Mouse (Mus musculus) heart, embryonic 16.5 days (tissue): ENCODE data around the gene Hist1h3g. TPM values are rescaled to one million over a fixed set of nuclear protein-coding genes. Genes with fewer than 3 reads are reported as not detected.

Experiments
- ATAC-seq: fragments of 200-750 bp; cut with Nextera tagmentation; replicated peaks from 2 replicates; pipeline ENCODE4 v1.8.0; 2017; ENCODE audit warnings: moderate number of reproducible peaks; ENCODE audit not compliant: insufficient read depth, low FRiP score; ENCODE audit errors: extremely low read depth
- H3K27ac ChIP-seq: fragments of 300-500 bp; sonication (generic); 2 replicates; pipeline ENCODE4 v1.5.1; 2014; ENCODE audit warnings: mild to moderate bottlenecking, low read length, control low read depth, moderate library complexity
- H3K27me3 ChIP-seq: fragments of 300-500 bp; sonication (generic); 2 replicates; pipeline ENCODE4 v1.6.1; 2014; ENCODE audit warnings: low read length, mixed read lengths; ENCODE audit not compliant: control insufficient read depth, insufficient read depth
- H3K36me3 ChIP-seq: fragments of 300-500 bp; sonication (generic); 2 replicates; pipeline ENCODE4 v1.6.1; 2014; ENCODE audit not compliant: control insufficient read depth, insufficient read depth
- H3K4me1 ChIP-seq: fragments of 300-500 bp; sonication (generic); 2 replicates; pipeline ENCODE4 v1.6.1; 2014; ENCODE audit warnings: low read length, mixed read lengths; ENCODE audit not compliant: control insufficient read depth, insufficient read depth
- H3K4me2 ChIP-seq: fragments of 300-500 bp; sonication (generic); 2 replicates; pipeline ENCODE4 v1.6.1; 2014; ENCODE audit warnings: low read depth, mild to moderate bottlenecking, control low read depth, low read length
- H3K4me3 ChIP-seq: fragments of 300-500 bp; sonication (generic); 2 replicates; pipeline ENCODE4 v1.5.1; 2014; ENCODE audit warnings: mild to moderate bottlenecking, control low read depth, low read length
- H3K9ac ChIP-seq: fragments of 300-500 bp; sonication (generic); 2 replicates; pipeline ENCODE4 v1.6.1; 2014; ENCODE audit warnings: low read length, control low read depth
- H3K9me3 ChIP-seq: fragments of 300-500 bp; sonication (generic); replicated peaks from 2 replicates; pipeline ENCODE4 v1.6.1; 2016; ENCODE audit warnings: low read length; ENCODE audit not compliant: control insufficient read depth
- WGBS: fragments of 180-500 bp; shearing (Covaris S2); extraction: QIAGEN DNeasy Blood & Tissue Kit; methylation state at CpG from one replicate; pipeline ENCODE4 v1.1.7; 2014; 5-methylcytosine and 5-hydroxymethylcytosine counted together
- polyA plus RNA-seq: library from polyadenylated mRNA; unstranded; fragments of >200 nt; fragmentation: Nextera tagmentation; extraction: Ambion mirVana; gene quantifications from 2 replicates; pipeline ENCODE4 v1.2.1, GENCODE M21; 2015

Hist1h3g gene
- polyA plus RNA-seq, 1 experiment from 2014 or later: 2.2 TPM

DNA sequence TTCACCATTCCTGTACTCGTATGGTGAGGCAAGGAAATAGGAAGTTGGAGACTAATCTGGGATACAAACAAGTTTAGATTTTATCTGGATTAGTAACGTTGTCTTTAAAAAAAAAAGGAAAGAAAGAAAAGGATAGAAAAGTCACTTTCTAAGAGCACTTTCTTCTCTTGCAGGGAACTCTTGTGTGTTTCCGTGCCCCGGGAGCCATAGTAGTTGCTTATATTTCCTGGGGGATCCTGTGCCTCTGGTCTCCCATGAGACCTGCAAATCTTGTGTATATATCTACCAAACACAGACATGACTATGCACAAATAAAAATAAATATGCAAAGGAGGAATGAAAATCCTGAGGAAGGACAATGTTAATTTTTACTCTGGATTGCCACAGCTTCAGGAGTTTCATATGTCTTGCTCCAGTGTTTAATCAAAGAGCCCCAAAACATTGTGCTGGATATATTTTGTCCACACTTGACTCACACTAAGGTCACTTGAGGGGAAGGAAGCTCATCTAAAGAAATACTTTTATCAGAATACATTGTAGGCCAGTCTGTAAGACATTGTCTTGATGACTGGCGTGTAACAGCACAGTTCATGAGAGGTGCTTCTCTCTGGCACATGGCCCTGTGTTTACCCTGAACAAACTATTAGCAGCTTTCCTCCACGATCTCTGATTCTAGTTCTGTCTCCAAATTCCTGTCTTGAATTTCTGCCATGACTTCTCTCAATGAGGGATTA is 41.9 kb downstream of the Hist1h3g start:
- ATAC-seq: no peak
- Histone ChIP-seq H3K4me1 (peaks cover 27% of the 10 kb centered on the region), H3K36me3 (no peaks in the 10 kb centered on the region), H3K4me3 (peak overlapping the region; percentile 52), H3K27me3 (no peaks in the 10 kb centered on the region), H3K9me3 (no peaks in the 10 kb centered on the region), H3K27ac (peak overlapping the region; percentile 66), H3K9ac (peak overlapping the region; percentile 72; the same call in 1 of the 2 replicates), H3K4me2 (peak overlapping the region; percentile 62)
- 56% methylated on average over 6 of the region's 6 CpGs for WGBS

DNA sequence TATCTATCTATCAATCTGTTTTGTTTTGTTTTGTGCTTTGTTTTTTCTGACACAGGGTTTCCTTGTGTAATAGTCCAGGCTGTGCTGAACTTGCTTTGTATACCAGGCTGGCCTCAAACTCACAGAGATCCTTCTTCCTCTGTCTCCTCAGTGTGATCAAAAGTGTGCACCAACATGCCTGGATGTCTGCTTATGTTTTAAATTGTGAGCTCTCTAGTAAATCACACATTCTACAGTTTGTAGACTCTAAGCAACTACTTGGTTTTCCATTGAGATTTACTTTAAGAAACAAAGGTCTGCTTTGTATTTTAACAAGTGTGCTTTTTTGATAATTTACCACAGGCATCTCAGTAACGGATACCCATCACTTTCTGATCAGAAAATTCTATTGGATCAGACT is 42.6 kb downstream of the Hist1h3g start:
- no peak for ATAC-seq
- 95% methylated on average over 1 of the region's 1 CpGs for WGBS
- no peak overlapping the region for H3K27ac ChIP-seq
- H3K9me3 ChIP-seq: no peaks in the 10 kb centered on the region
- no peaks in the 10 kb centered on the region for H3K36me3 ChIP-seq
- no peak overlapping the region for H3K9ac ChIP-seq
- H3K27me3 ChIP-seq: no peaks in the 10 kb centered on the region
- no peak overlapping the region for H3K4me2 ChIP-seq
- H3K4me3 ChIP-seq: no peak overlapping the region
- H3K4me1 ChIP-seq: peaks cover 24% of the 10 kb centered on the region

DNA sequence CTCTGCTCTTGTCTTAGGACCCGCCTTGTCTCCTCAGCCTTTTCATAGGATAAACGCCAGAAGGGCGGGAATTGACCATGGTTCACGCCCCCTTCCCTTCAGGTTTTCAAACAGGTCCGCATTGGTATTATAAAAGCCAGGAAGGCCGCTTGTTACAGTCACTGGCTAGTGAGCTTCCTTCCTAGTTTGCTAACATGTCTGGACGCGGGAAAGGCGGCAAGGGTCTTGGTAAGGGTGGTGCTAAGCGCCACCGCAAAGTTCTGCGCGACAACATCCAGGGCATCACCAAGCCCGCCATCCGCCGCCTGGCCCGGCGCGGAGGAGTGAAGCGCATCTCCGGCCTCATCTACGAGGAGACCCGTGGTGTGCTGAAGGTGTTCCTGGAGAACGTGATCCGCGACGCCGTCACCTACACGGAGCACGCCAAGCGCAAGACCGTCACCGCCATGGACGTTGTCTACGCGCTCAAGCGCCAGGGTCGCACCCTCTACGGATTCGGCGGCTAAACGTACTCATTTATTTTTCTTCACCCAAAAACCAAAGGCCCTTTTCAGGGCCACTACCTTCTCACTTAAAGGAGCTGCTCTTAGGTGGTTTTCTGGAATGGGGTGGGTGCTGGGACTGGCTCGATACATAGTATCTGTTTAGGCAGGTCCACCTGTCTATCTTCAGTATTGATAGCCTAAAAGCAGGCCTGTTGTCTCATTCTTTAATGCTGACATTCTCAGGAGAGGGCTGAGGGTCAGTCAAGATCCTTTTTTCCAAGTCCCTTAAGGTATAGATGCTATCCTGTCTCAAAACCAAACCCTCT is 46.4 kb downstream of the Hist1h3g start, which contains the start of gene Hist1h4d:
Gene Hist1h4d, plus strand, starts transcription at position 191 of the 811 bp plus-strand sequence.
- no peaks in the 10 kb centered on the region for H3K9me3 ChIP-seq
- no peaks in the 10 kb centered on the region for H3K36me3 ChIP-seq
- peak; percentile 83 for ATAC-seq
- peaks cover 18% of the 10 kb centered on the region for H3K4me1 ChIP-seq
- H3K27me3 ChIP-seq: no peaks in the 10 kb centered on the region
- WGBS: under 1% methylated on average over 43 of the region's 43 CpGs
- H3K4me2 ChIP-seq: peak within 1 kb of the TSS; percentile 88
- peak within 1 kb of the TSS; percentile 57 for H3K4me3 ChIP-seq
- H3K9ac ChIP-seq: peak within 1 kb of the TSS; percentile 75
- peak within 1 kb of the TSS; percentile 82 for H3K27ac ChIP-seq

GRCm38 (mm10) chr13:23582219-23583056 is 47.2 kb downstream of the Hist1h3g start:
- no peaks in the 10 kb centered on the region for H3K9me3 ChIP-seq
- peak overlapping the region; percentile 88 for H3K4me2 ChIP-seq
- H3K27ac ChIP-seq: peak overlapping the region; percentile 82
- no peak for ATAC-seq
- H3K4me1 ChIP-seq: peaks cover 13% of the 10 kb centered on the region
- H3K4me3 ChIP-seq: peak overlapping the region; percentile 57
- H3K27me3 ChIP-seq: no peaks in the 10 kb centered on the region
- H3K9ac ChIP-seq: peak overlapping the region; percentile 75
- no peaks in the 10 kb centered on the region for H3K36me3 ChIP-seq
- 19% methylated on average over 6 of the region's 6 CpGs for WGBS

- Histone ChIP-seq H3K9ac (no peak overlapping the region), H3K27ac (peak overlapping the region; percentile 0; the same call in 1 of the 2 replicates), H3K36me3 (no peaks in the 10 kb centered on the region), H3K9me3 (no peaks in the 10 kb centered on the region), H3K4me3 (no peak overlapping the region), H3K27me3 (no peaks in the 10 kb centered on the region), H3K4me2 (no peak overlapping the region), H3K4me1 (peaks cover 13% of the 10 kb centered on the region)
- ATAC-seq: no peak
Observed at GRCm38 (mm10) chr13:23583387-23584068, 48.3 kb downstream of the Hist1h3g start.

GRCm38 (mm10) chr13:23584331-23584730 is 49.1 kb downstream of the Hist1h3g start:
- peak overlapping the region; percentile 62 for H3K4me3 ChIP-seq
- H3K4me1 ChIP-seq: peaks cover 13% of the 10 kb centered on the region
- H3K4me2 ChIP-seq: peak overlapping the region; percentile 91
- H3K27ac ChIP-seq: peak overlapping the region; percentile 98
- no peaks in the 10 kb centered on the region for H3K36me3 ChIP-seq
- H3K27me3 ChIP-seq: no peaks in the 10 kb centered on the region
- H3K9ac ChIP-seq: peak overlapping the region; percentile 83
- ATAC-seq: no peak
- no peaks in the 10 kb centered on the region for H3K9me3 ChIP-seq

DNA sequence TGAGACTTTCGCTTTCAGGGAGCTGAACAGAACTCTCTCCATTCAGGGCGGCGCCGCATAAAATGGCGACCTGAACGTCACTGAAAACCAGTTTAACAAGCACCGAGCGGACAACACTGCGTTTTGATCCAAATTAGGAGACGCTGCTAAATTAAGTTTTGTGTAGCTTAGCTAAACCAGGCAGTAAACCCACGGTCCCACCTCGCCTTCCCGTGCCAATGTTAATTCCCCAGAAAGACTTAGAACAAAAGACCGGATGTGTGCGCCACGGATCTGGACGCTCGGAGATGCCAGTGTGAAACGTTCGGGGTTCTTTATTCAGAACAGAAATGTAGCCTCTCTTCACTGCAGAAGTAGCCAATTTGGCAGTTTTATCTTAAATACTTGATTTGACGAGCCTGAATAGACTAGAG is 49.8 kb downstream of the Hist1h3g start:
- no peak for ATAC-seq
- no peaks in the 10 kb centered on the region for H3K27me3 ChIP-seq
- H3K4me1 ChIP-seq: peaks cover 13% of the 10 kb centered on the region
- no peaks in the 10 kb centered on the region for H3K36me3 ChIP-seq
- peak overlapping the region; percentile 83 for H3K9ac ChIP-seq
- peak overlapping the region; percentile 98 for H3K27ac ChIP-seq
- WGBS: under 1% methylated on average over 21 of the region's 21 CpGs
- H3K4me2 ChIP-seq: peak overlapping the region; percentile 91
- H3K4me3 ChIP-seq: peak overlapping the region; percentile 62
- no peaks in the 10 kb centered on the region for H3K9me3 ChIP-seq
